Mouse (Mus musculus): ENCODE data around the gene Tdp1. TPM values are rescaled to one million over a fixed set of nuclear protein-coding genes. Genes with fewer than 3 reads are reported as not detected.

Tdp1 gene
- polyA plus RNA-seq, 1 experiment, result 6.7 TPM

GRCm38 (mm10) chr12:99988144-99988543 is 103.8 kb downstream of the Tdp1 start:
- Histone ChIP-seq H3K36me3 (replicated peaks; ENCODE audit: low read length) (no peaks in the 10 kb centered on the region), H3K4me1 (peaks cover 5% of the 10 kb centered on the region; the same call in 1 of the 2 replicates), H3K27me3 (replicated peaks) (peaks cover 11% of the 10 kb centered on the region), H3K4me3 (replicated peaks) (no peak overlapping the region), H3K9me3 (peaks cover 9% of the 10 kb centered on the region)
- no peak for TF ChIP-seq FLI1 (IDR thresholded peaks at IDR 0.05; ENCODE audit: low read length)
- no peak for TF ChIP-seq GATA1 (IDR thresholded peaks at IDR 0.05; ENCODE audit: borderline replicate concordance, low read length)

- no peaks in the 10 kb centered on the region for H3K36me3 ChIP-seq (replicated peaks; ENCODE audit: low read length)
- peaks cover 9% of the 10 kb centered on the region for H3K9me3 ChIP-seq
- TF ChIP-seq GATA1 (IDR thresholded peaks at IDR 0.05; ENCODE audit: borderline replicate concordance, low read length) (no peak), FLI1 (IDR thresholded peaks at IDR 0.05; ENCODE audit: low read length) (no peak)
- H3K4me1 ChIP-seq, result peaks cover 5% of the 10 kb centered on the region
- H3K27me3 ChIP-seq (replicated peaks), result peaks cover 4% of the 10 kb centered on the region
- no peak overlapping the region for H3K4me3 ChIP-seq (replicated peaks)
These were observed 108.1 kb downstream of the Tdp1 start for GRCm38 (mm10) chr12:99992362-99992862.

GRCm38 (mm10) chr12:99993146-99993890 is 109.0 kb downstream of the Tdp1 start:
- TF ChIP-seq GATA1 (IDR thresholded peaks at IDR 0.05; ENCODE audit: borderline replicate concordance, low read length), result no peak
- H3K9me3 ChIP-seq, result peaks cover 9% of the 10 kb centered on the region
- H3K4me1 ChIP-seq, result peaks cover 5% of the 10 kb centered on the region
- H3K27me3 ChIP-seq (replicated peaks), result peaks cover 4% of the 10 kb centered on the region
- no peaks in the 10 kb centered on the region for H3K36me3 ChIP-seq (replicated peaks; ENCODE audit: low read length)
- no peak overlapping the region for H3K4me3 ChIP-seq (replicated peaks)

- H3K36me3 ChIP-seq (replicated peaks; ENCODE audit: low read length), result no peaks in the 10 kb centered on the region
- TF ChIP-seq FLI1 (IDR thresholded peaks at IDR 0.05; ENCODE audit: low read length), result no peak
- TF ChIP-seq GATA1 (IDR thresholded peaks at IDR 0.05; ENCODE audit: borderline replicate concordance, low read length), result no peak
- no peak overlapping the region for H3K4me3 ChIP-seq (replicated peaks)
- H3K9me3 ChIP-seq, result peaks cover 7% of the 10 kb centered on the region
- peaks cover 8% of the 10 kb centered on the region for H3K27me3 ChIP-seq (replicated peaks)
- no peaks in the 10 kb centered on the region; the same call in 1 of the 2 replicates for H3K4me1 ChIP-seq
These were observed 111.6 kb downstream of the Tdp1 start for GRCm38 (mm10) chr12:99995951-99996350.

GRCm38 (mm10) chr12:99999726-100000125 is 115.4 kb downstream of the Tdp1 start:
- Histone ChIP-seq H3K4me3 (replicated peaks) (no peak overlapping the region), H3K36me3 (replicated peaks; ENCODE audit: low read length) (no peaks in the 10 kb centered on the region), H3K4me1 (no peaks in the 10 kb centered on the region; the same call in 1 of the 2 replicates), H3K9me3 (no peaks in the 10 kb centered on the region), H3K27me3 (replicated peaks) (peaks cover 8% of the 10 kb centered on the region)
- TF ChIP-seq GATA1 (IDR thresholded peaks at IDR 0.05; ENCODE audit: borderline replicate concordance, low read length) (no peak), FLI1 (IDR thresholded peaks at IDR 0.05; ENCODE audit: low read length) (no peak)

- H3K27me3 ChIP-seq (replicated peaks), result peaks cover 8% of the 10 kb centered on the region
These were observed 116.1 kb downstream of the Tdp1 start for GRCm38 (mm10) chr12:100000381-100000780.

GRCm38 (mm10) chr12:100001246-100001645 is 116.9 kb downstream of the Tdp1 start:
- TF ChIP-seq GATA1 (IDR thresholded peaks at IDR 0.05; ENCODE audit: borderline replicate concordance, low read length), result no peak
- no peak for TF ChIP-seq FLI1 (IDR thresholded peaks at IDR 0.05; ENCODE audit: low read length)
- no peaks in the 10 kb centered on the region for H3K36me3 ChIP-seq (replicated peaks; ENCODE audit: low read length)

More at GRCm38 (mm10) chr12:100000381-100000780, 116.1 kb downstream of the Tdp1 start:
- Histone ChIP-seq H3K36me3 (replicated peaks; ENCODE audit: low read length) (no peaks in the 10 kb centered on the region), H3K4me1 (no peaks in the 10 kb centered on the region), H3K4me3 (replicated peaks) (no peak overlapping the region), H3K9me3 (no peaks in the 10 kb centered on the region)
- TF ChIP-seq FLI1 (IDR thresholded peaks at IDR 0.05; ENCODE audit: low read length), result no peak
- TF ChIP-seq GATA1 (IDR thresholded peaks at IDR 0.05; ENCODE audit: borderline replicate concordance, low read length), result no peak

GRCm38 (mm10) chr12:100001910-100002309 is 117.6 kb downstream of the Tdp1 start:
- TF ChIP-seq GATA1 (IDR thresholded peaks at IDR 0.05; ENCODE audit: borderline replicate concordance, low read length) (no peak), FLI1 (IDR thresholded peaks at IDR 0.05; ENCODE audit: low read length) (no peak)

More at GRCm38 (mm10) chr12:100001246-100001645, 116.9 kb downstream of the Tdp1 start:
- Histone ChIP-seq H3K27me3 (replicated peaks) (peaks cover 8% of the 10 kb centered on the region), H3K4me3 (replicated peaks) (no peak overlapping the region), H3K9me3 (no peaks in the 10 kb centered on the region), H3K4me1 (no peaks in the 10 kb centered on the region)

GRCm38 (mm10) chr12:100002914-100003587 is 118.7 kb downstream of the Tdp1 start:
- H3K9me3 ChIP-seq, result no peaks in the 10 kb centered on the region
- no peak overlapping the region for H3K4me3 ChIP-seq (replicated peaks)
- peaks cover 8% of the 10 kb centered on the region for H3K4me1 ChIP-seq
- no peaks in the 10 kb centered on the region for H3K36me3 ChIP-seq (replicated peaks; ENCODE audit: low read length)
- peaks cover 9% of the 10 kb centered on the region for H3K27me3 ChIP-seq (replicated peaks)
- TF ChIP-seq GATA1 (IDR thresholded peaks at IDR 0.05; ENCODE audit: borderline replicate concordance, low read length), result no peak
- TF ChIP-seq FLI1 (IDR thresholded peaks at IDR 0.05; ENCODE audit: low read length), result no peak

More at GRCm38 (mm10) chr12:100001910-100002309, 117.6 kb downstream of the Tdp1 start:
- Histone ChIP-seq H3K4me1 (peaks cover 6% of the 10 kb centered on the region), H3K27me3 (replicated peaks) (peaks cover 6% of the 10 kb centered on the region), H3K36me3 (replicated peaks; ENCODE audit: low read length) (no peaks in the 10 kb centered on the region), H3K9me3 (no peaks in the 10 kb centered on the region), H3K4me3 (replicated peaks) (no peak overlapping the region)

Other genes with a start within 250 kb of the Tdp1 start
- gene Efcab11, start 78 bp upstream of the Tdp1 start, polyA plus RNA-seq (2012; ENCODE audit: insufficient read depth, low replicate concordance), result 4.5 TPM in 1 of 2 replicates, not detected in the other
- gene Kcnk13, start 80.0 kb downstream of the Tdp1 start, polyA plus RNA-seq (2012; ENCODE audit: insufficient read depth, low replicate concordance), result 0.35 TPM in 1 of 2 replicates, not detected in the other
- 14.0 TPM in 1 of 2 replicates, not detected in the other for gene Psmc1, start 225.6 kb downstream of the Tdp1 start, polyA plus RNA-seq (2012; ENCODE audit: insufficient read depth, low replicate concordance)